Mouse (Mus musculus) ES-Bruce4 (cell line): ENCODE measurements around the gene Mapkap1. TPM values are rescaled to one million over a fixed set of nuclear protein-coding genes. Genes with fewer than 3 reads are reported as not detected.
A peak's percentile ranks its signal among the peaks of the same experiment; 100 is the strongest.

ENCODE experiments used
- H3K27ac ChIP-seq: 2 replicates; pipeline ENCODE4 v1.5.1; 2012; ENCODE audit warnings: low read length, inconsistent platforms; ENCODE audit not compliant: insufficient read depth
- H3K27me3 ChIP-seq: 2 replicates; pipeline ENCODE4 v1.6.1; 2012; ENCODE audit warnings: mild to moderate bottlenecking, low read length, inconsistent platforms; ENCODE audit not compliant: control insufficient read depth, poor library complexity, insufficient read depth, severe bottlenecking
- H3K36me3 ChIP-seq: 2 replicates; pipeline ENCODE4 v1.6.1; 2012; ENCODE audit warnings: inconsistent platforms, mild to moderate bottlenecking, low read length, moderate library complexity; ENCODE audit not compliant: control insufficient read depth, poor library complexity, insufficient read depth, severe bottlenecking
- H3K4me1 ChIP-seq: one replicate; pipeline ENCODE4 v1.8.1; 2011; ENCODE audit warnings: low read length; ENCODE audit not compliant: control insufficient read depth, insufficient read depth
- H3K4me3 ChIP-seq: 2 replicates; pipeline ENCODE4 v1.5.1; 2011; ENCODE audit warnings: low read depth, mild to moderate bottlenecking, low read length
- H3K9ac ChIP-seq: 2 replicates; pipeline ENCODE4 v1.6.1; 2012; ENCODE audit warnings: low read depth, mild to moderate bottlenecking, inconsistent platforms; ENCODE audit not compliant: poor library complexity, severe bottlenecking
- H3K9me3 ChIP-seq: replicated peaks from 2 replicates; pipeline ENCODE4 v1.6.1; 2012; ENCODE audit warnings: mild to moderate bottlenecking, low read length, inconsistent platforms; ENCODE audit not compliant: control insufficient read depth, poor library complexity, insufficient read depth, severe bottlenecking
- CTCF ChIP-seq: IDR thresholded peaks from one replicate; pipeline ENCODE4 v1.8.1; 2011; ENCODE audit warnings: low read depth, low read length
- EP300 ChIP-seq: IDR thresholded peaks from 2 replicates; pipeline ENCODE4 v1.6.1; 2011; ENCODE audit warnings: low read depth, low read length; ENCODE audit not compliant: insufficient read depth
- POLR2A ChIP-seq: IDR thresholded peaks from one replicate; pipeline ENCODE4 v1.8.1; 2011; ENCODE audit warnings: low read length; ENCODE audit not compliant: insufficient read depth
- polyA plus RNA-seq: library from polyadenylated mRNA; stranded (reverse); fragments of >200 nt; gene quantifications from 2 replicates; pipeline ENCODE4 v1.2.4, GENCODE M21; 2011; ENCODE audit warnings: low read depth; ENCODE audit not compliant: missing spikeins, insufficient read depth, insufficient read length

The Mapkap1 gene
- 46.8 and 48.1 TPM in 2 replicates for polyA plus RNA-seq

GRCm38 (mm10) chr2:34406601-34407464 is at the start of gene Mapkap1:
Gene Mapkap1, plus strand, starts transcription at chr2:34406771.
- Histone ChIP-seq H3K27me3 (no peaks in the 10 kb centered on the region), H3K4me1 (no peaks in the 10 kb centered on the region), H3K9ac (peak within 1 kb of the TSS; percentile 86), H3K36me3 (no peaks in the 10 kb centered on the region), H3K9me3 (no peaks in the 10 kb centered on the region), H3K4me3 (peak within 1 kb of the TSS; percentile 90), H3K27ac (no peak within 1 kb of the TSS)
- TF ChIP-seq CTCF, result no peak
- TF ChIP-seq EP300, result 0 out of 2 replicates have a peak, but pooled peaks have one; percentile 17

GRCm38 (mm10) chr2:34363678-34364077 is 42.9 kb upstream of the Mapkap1 start:
- H3K4me1 ChIP-seq, result no peaks in the 10 kb centered on the region
- no peaks in the 10 kb centered on the region for H3K27me3 ChIP-seq
- H3K36me3 ChIP-seq, result no peaks in the 10 kb centered on the region
- no peak for TF ChIP-seq CTCF
- no peak overlapping the region for H3K9ac ChIP-seq
- H3K27ac ChIP-seq, result no peak overlapping the region
- H3K4me3 ChIP-seq, result no peak overlapping the region
- no peaks in the 10 kb centered on the region for H3K9me3 ChIP-seq

GRCm38 (mm10) chr2:34367024-34367423 is 39.5 kb upstream of the Mapkap1 start:
- H3K9me3 ChIP-seq, result no peaks in the 10 kb centered on the region
- 0 out of 2 replicates have a peak, but pooled peaks cover 1% of the 10 kb centered on the region for H3K27me3 ChIP-seq
- no peaks in the 10 kb centered on the region for H3K4me1 ChIP-seq
- TF ChIP-seq EP300 (no peak), POLR2A (no peak), CTCF (no peak)
- no peaks in the 10 kb centered on the region for H3K36me3 ChIP-seq
- no peak overlapping the region for H3K4me3 ChIP-seq
- H3K9ac ChIP-seq, result no peak overlapping the region
- H3K27ac ChIP-seq, result no peak overlapping the region

GRCm38 (mm10) chr2:34368396-34368795 is 38.2 kb upstream of the Mapkap1 start:
- H3K4me1 ChIP-seq, result no peaks in the 10 kb centered on the region
- H3K27ac ChIP-seq, result no peak overlapping the region
- 0 out of 2 replicates have a peak, but pooled peaks cover 1% of the 10 kb centered on the region for H3K27me3 ChIP-seq
- no peak overlapping the region for H3K4me3 ChIP-seq
- TF ChIP-seq EP300 (no peak), POLR2A (no peak), CTCF (no peak)
- no peaks in the 10 kb centered on the region for H3K36me3 ChIP-seq
- H3K9me3 ChIP-seq, result no peaks in the 10 kb centered on the region
- H3K9ac ChIP-seq, result no peak overlapping the region

GRCm38 (mm10) chr2:34370349-34370724 is 36.2 kb upstream of the Mapkap1 start:
- Histone ChIP-seq H3K9me3 (no peaks in the 10 kb centered on the region), H3K27me3 (0 out of 2 replicates have a peak, but pooled peaks cover 1% of the 10 kb centered on the region), H3K4me3 (peak overlapping the region; percentile 98), H3K36me3 (no peaks in the 10 kb centered on the region), H3K27ac (no peak overlapping the region), H3K9ac (peak overlapping the region; percentile 100), H3K4me1 (no peaks in the 10 kb centered on the region)
- TF ChIP-seq CTCF (no peak), EP300 (no peak), POLR2A (no peak)
